Mouse (Mus musculus) ES-Bruce4 (cell line): ENCODE results near the gene Ctsa.

Experiments
- CTCF ChIP-seq: IDR thresholded peaks from one replicate; pipeline ENCODE4 v1.8.1; 2011; ENCODE audit warnings: low read depth, low read length
- EP300 ChIP-seq: IDR thresholded peaks from 2 replicates; pipeline ENCODE4 v1.6.1; 2011; ENCODE audit warnings: low read depth, low read length; ENCODE audit not compliant: insufficient read depth

DNA sequence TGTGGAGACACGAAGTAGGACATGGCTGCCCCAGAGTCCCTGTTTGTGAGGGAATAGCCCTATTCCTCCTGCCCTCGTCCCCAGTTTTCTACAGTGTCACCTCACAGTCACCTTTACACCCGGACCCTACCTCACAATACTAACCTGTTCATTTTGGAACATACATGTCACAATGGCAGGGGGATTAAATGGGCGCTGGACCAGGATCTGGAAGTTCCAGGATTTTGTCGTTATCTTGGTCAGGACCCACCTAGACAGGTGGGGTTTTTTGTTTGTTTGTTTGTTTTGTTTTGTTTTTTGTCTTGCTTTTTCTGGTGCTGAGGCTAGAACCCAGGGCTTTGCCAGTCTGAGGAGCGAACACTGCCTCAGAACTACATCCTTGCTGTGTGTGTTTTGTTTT lies 4.2 kb upstream of the Ctsa start, which contains the start of gene Spata25:
- no peak for TF ChIP-seq CTCF
- TF ChIP-seq EP300 = no peak
